Mouse (Mus musculus) kidney, postnatal 10 days (tissue): ENCODE data around the gene Pdcd1.
"Not testable (repeated sequence)": the region's sequence is repeated elsewhere in the genome, so short reads cannot be mapped to it uniquely, and the experiment has no call there.

Experiments
- DNase-seq: peaks from one replicate; pipeline ENCODE4 v3.0.0; 2021; ENCODE audit warnings: mixed read lengths

Pdcd1 gene

GRCm38 (mm10) chr1:94052373-94052772 lies at the start of gene Pdcd1:
Pdcd1 (minus strand) TSS chr1:94052553.
- no peak for DNase-seq

- no peak for DNase-seq
Measured at GRCm38 (mm10) chr1:94091788-94092187, 39.4 kb upstream of the Pdcd1 start.

- DNase-seq: no peak
Measured at GRCm38 (mm10) chr1:94086311-94086898, 34.1 kb upstream of the Pdcd1 start.

- no peak for DNase-seq
Measured at GRCm38 (mm10) chr1:94085324-94086105, 33.2 kb upstream of the Pdcd1 start.

GRCm38 (mm10) chr1:94081761-94082160 lies 29.4 kb upstream of the Pdcd1 start:
- no peak for DNase-seq

GRCm38 (mm10) chr1:94081191-94081590 lies 28.8 kb upstream of the Pdcd1 start:
- DNase-seq: no peak

- no peak for DNase-seq
Measured at GRCm38 (mm10) chr1:94080718-94081117, 28.4 kb upstream of the Pdcd1 start.

- peak; percentile 92 for DNase-seq
Measured at GRCm38 (mm10) chr1:94078835-94079440, 26.6 kb upstream of the Pdcd1 start.

GRCm38 (mm10) chr1:94078314-94078713 lies 26.0 kb upstream of the Pdcd1 start:
- peak; percentile 44 for DNase-seq

GRCm38 (mm10) chr1:94076702-94077101 lies 24.3 kb upstream of the Pdcd1 start:
- DNase-seq: no peak

GRCm38 (mm10) chr1:94074756-94075155 lies 22.4 kb upstream of the Pdcd1 start:
- DNase-seq: no peak

GRCm38 (mm10) chr1:94058281-94058680 lies 5.9 kb upstream of the Pdcd1 start:
- not testable (repeated sequence) for DNase-seq

GRCm38 (mm10) chr1:94057401-94057800 lies 5.0 kb upstream of the Pdcd1 start:
- no peak for DNase-seq

- DNase-seq: no peak
Measured at GRCm38 (mm10) chr1:94055966-94056365, 3.6 kb upstream of the Pdcd1 start.

GRCm38 (mm10) chr1:94054481-94054880 lies 2.1 kb upstream of the Pdcd1 start:
- no peak for DNase-seq

- no peak for DNase-seq
Measured at GRCm38 (mm10) chr1:94053530-94054216, 1.3 kb upstream of the Pdcd1 start.

GRCm38 (mm10) chr1:94051104-94051503 lies 1.2 kb downstream of the Pdcd1 start:
- DNase-seq: no peak

- no peak for DNase-seq
Measured at GRCm38 (mm10) chr1:94046544-94046943, 5.8 kb downstream of the Pdcd1 start.

GRCm38 (mm10) chr1:94045559-94045958 lies 6.8 kb downstream of the Pdcd1 start:
- no peak for DNase-seq

- DNase-seq: no peak
Measured at GRCm38 (mm10) chr1:94040391-94040790, 12.0 kb downstream of the Pdcd1 start.

GRCm38 (mm10) chr1:94034984-94035743 lies 17.2 kb downstream of the Pdcd1 start:
- peak; percentile 86 for DNase-seq

- DNase-seq: no peak
Measured at GRCm38 (mm10) chr1:94033075-94033602, 19.2 kb downstream of the Pdcd1 start.
